Mouse (Mus musculus): ENCODE results near the gene Uck1.

GRCm38 (mm10) chr2:32246741-32247140 is 13.2 kb downstream of the Uck1 start:
- TF ChIP-seq CTCF (IDR thresholded peaks at IDR 0.05; ENCODE audit: borderline replicate concordance, insufficient read depth, low read length), result no peak
- no peak for TF ChIP-seq POLR2A (IDR thresholded peaks at IDR 0.05; ENCODE audit: low read depth, low read length)

Data from embryonic fibroblast, embryonic 13.5 days (primary cell).